Mouse (Mus musculus): ENCODE data around the gene Adcy1. TPM values are rescaled to one million over a fixed set of nuclear protein-coding genes. Genes with fewer than 3 reads are reported as not detected.

Adcy1 gene
- total RNA-seq (2014; rRNA removed) (182 TPM in 2 replicates), polyA plus RNA-seq (2015; fragmentation: Nextera tagmentation; extraction: Ambion mirVana) (14.4 and 14.9 TPM in 2 replicates)

GRCm38 (mm10) chr11:7063001-7063584, at the start of gene Adcy1:
Gene Adcy1 (plus strand): TSS chr11:7063489.
- Histone ChIP-seq H3K27me3 (ENCODE audit: insufficient read depth, low read length) (no peaks in the 10 kb centered on the region), H3K4me1 (ENCODE audit: insufficient read depth, low read length) (peaks cover 2% of the 10 kb centered on the region), H3K27ac (peak within 1 kb of the TSS; percentile 71), H3K9me3 (ENCODE audit: low read length) (no peaks in the 10 kb centered on the region), H3K4me2 (ENCODE audit: low read depth, low read length) (peak within 1 kb of the TSS; percentile 89), H3K4me3 (ENCODE audit: low read length) (peak within 1 kb of the TSS; percentile 71), H3K9ac (replicated peaks; ENCODE audit: low read length) (peak within 1 kb of the TSS; percentile 76), H3K36me3 (ENCODE audit: insufficient read depth, low read length) (no peaks in the 10 kb centered on the region)
- DNase-seq (ENCODE audit: low spot score) (peak; percentile 77), ATAC-seq (peak; percentile 50)
- under 1% methylated on average over 31 of the region's 69 CpGs for WGBS
- no peak for TF ChIP-seq CTCF (IDR thresholded peaks at IDR 0.05; ENCODE audit: low read depth)

- no peak overlapping the region for H3K27ac ChIP-seq
- peak; percentile 10 for DNase-seq (ENCODE audit: low spot score)
- WGBS: 79% methylated on average over 12 of the region's 12 CpGs
These were observed 46.4 kb upstream of the Adcy1 start for GRCm38 (mm10) chr11:7016907-7017306.

DNA sequence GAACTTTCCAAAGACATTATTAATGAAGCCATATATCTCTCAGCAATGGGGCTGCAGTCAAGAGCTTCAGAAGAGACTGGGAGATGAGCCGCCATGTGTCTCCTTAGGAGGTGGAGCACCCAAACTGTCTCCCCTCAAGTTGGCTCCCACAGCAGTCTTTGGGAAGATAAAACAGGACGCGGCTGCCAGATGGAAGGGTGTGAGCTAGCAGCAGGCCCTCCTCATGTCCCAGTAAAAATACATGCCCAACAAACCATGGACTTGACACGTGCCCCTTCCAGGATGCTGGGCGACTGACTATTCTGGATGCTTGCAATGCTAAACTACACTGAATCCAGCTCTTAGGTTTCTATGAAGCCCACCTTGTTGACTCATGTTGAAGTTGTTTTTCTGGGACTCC, 45.2 kb upstream of the Adcy1 start:
- WGBS: 78% methylated on average over 5 of the region's 5 CpGs
- ATAC-seq (no peak), DNase-seq (ENCODE audit: low spot score) (no peak)
- no peak overlapping the region for H3K4me3 ChIP-seq (ENCODE audit: low read length)
- no peak for TF ChIP-seq CTCF (IDR thresholded peaks at IDR 0.05; ENCODE audit: low read depth)
- H3K27ac ChIP-seq: no peak overlapping the region
- no peak overlapping the region for H3K9ac ChIP-seq (replicated peaks; ENCODE audit: low read length)
- no peaks in the 10 kb centered on the region for H3K36me3 ChIP-seq (ENCODE audit: insufficient read depth, low read length)
- no peaks in the 10 kb centered on the region for H3K27me3 ChIP-seq (ENCODE audit: insufficient read depth, low read length)
- H3K4me2 ChIP-seq (ENCODE audit: low read depth, low read length): no peak overlapping the region
- H3K4me1 ChIP-seq (ENCODE audit: insufficient read depth, low read length): no peaks in the 10 kb centered on the region
- no peaks in the 10 kb centered on the region for H3K9me3 ChIP-seq (ENCODE audit: low read length)

More at GRCm38 (mm10) chr11:7016907-7017306, 46.4 kb upstream of the Adcy1 start:
- Histone ChIP-seq H3K4me1 (ENCODE audit: insufficient read depth, low read length) (no peaks in the 10 kb centered on the region), H3K36me3 (ENCODE audit: insufficient read depth, low read length) (no peaks in the 10 kb centered on the region), H3K9ac (replicated peaks; ENCODE audit: low read length) (no peak overlapping the region), H3K4me3 (ENCODE audit: low read length) (no peak overlapping the region), H3K27me3 (ENCODE audit: insufficient read depth, low read length) (no peaks in the 10 kb centered on the region), H3K9me3 (ENCODE audit: low read length) (no peaks in the 10 kb centered on the region), H3K4me2 (ENCODE audit: low read depth, low read length) (no peak overlapping the region)
- TF ChIP-seq CTCF (IDR thresholded peaks at IDR 0.05; ENCODE audit: low read depth): no peak
- ATAC-seq: no peak

GRCm38 (mm10) chr11:7019006-7019525, 44.2 kb upstream of the Adcy1 start:
- H3K9me3 ChIP-seq (ENCODE audit: low read length): no peaks in the 10 kb centered on the region
- H3K27ac ChIP-seq: no peak overlapping the region
- H3K9ac ChIP-seq (replicated peaks; ENCODE audit: low read length): no peak overlapping the region
- H3K4me2 ChIP-seq (ENCODE audit: low read depth, low read length): no peak overlapping the region
- H3K36me3 ChIP-seq (ENCODE audit: insufficient read depth, low read length): no peaks in the 10 kb centered on the region
- no peaks in the 10 kb centered on the region for H3K4me1 ChIP-seq (ENCODE audit: insufficient read depth, low read length)
- H3K27me3 ChIP-seq (ENCODE audit: insufficient read depth, low read length): no peaks in the 10 kb centered on the region
- WGBS: 92% methylated on average over 7 of the region's 7 CpGs
- TF ChIP-seq CTCF (IDR thresholded peaks at IDR 0.05; ENCODE audit: low read depth): no peak
- H3K4me3 ChIP-seq (ENCODE audit: low read length): no peak overlapping the region
- ATAC-seq: no peak
- no peak for DNase-seq (ENCODE audit: low spot score)

GRCm38 (mm10) chr11:7033063-7033462, 30.2 kb upstream of the Adcy1 start:
- Histone ChIP-seq H3K4me1 (ENCODE audit: insufficient read depth, low read length) (no peaks in the 10 kb centered on the region), H3K4me2 (ENCODE audit: low read depth, low read length) (no peak overlapping the region), H3K9ac (replicated peaks; ENCODE audit: low read length) (no peak overlapping the region), H3K36me3 (ENCODE audit: insufficient read depth, low read length) (no peaks in the 10 kb centered on the region), H3K4me3 (ENCODE audit: low read length) (no peak overlapping the region), H3K27ac (no peak overlapping the region), H3K27me3 (ENCODE audit: insufficient read depth, low read length) (no peaks in the 10 kb centered on the region), H3K9me3 (ENCODE audit: low read length) (no peaks in the 10 kb centered on the region)
- TF ChIP-seq CTCF (IDR thresholded peaks at IDR 0.05; ENCODE audit: low read depth): no peak
- WGBS: 77% methylated on average over 2 of the region's 2 CpGs
- DNase-seq (ENCODE audit: low spot score) (no peak), ATAC-seq (no peak)

- WGBS: 45% methylated on average over 7 of the region's 7 CpGs
- Histone ChIP-seq H3K4me1 (ENCODE audit: insufficient read depth, low read length) (no peaks in the 10 kb centered on the region), H3K27me3 (ENCODE audit: insufficient read depth, low read length) (no peaks in the 10 kb centered on the region), H3K4me3 (ENCODE audit: low read length) (no peak overlapping the region), H3K27ac (no peak overlapping the region), H3K36me3 (ENCODE audit: insufficient read depth, low read length) (no peaks in the 10 kb centered on the region), H3K9me3 (ENCODE audit: low read length) (no peaks in the 10 kb centered on the region), H3K4me2 (ENCODE audit: low read depth, low read length) (no peak overlapping the region), H3K9ac (replicated peaks; ENCODE audit: low read length) (no peak overlapping the region)
- no peak for ATAC-seq
- no peak for DNase-seq (ENCODE audit: low spot score)
- no peak for TF ChIP-seq CTCF (IDR thresholded peaks at IDR 0.05; ENCODE audit: low read depth)
These were observed 23.6 kb upstream of the Adcy1 start for GRCm38 (mm10) chr11:7039722-7040121.

DNA sequence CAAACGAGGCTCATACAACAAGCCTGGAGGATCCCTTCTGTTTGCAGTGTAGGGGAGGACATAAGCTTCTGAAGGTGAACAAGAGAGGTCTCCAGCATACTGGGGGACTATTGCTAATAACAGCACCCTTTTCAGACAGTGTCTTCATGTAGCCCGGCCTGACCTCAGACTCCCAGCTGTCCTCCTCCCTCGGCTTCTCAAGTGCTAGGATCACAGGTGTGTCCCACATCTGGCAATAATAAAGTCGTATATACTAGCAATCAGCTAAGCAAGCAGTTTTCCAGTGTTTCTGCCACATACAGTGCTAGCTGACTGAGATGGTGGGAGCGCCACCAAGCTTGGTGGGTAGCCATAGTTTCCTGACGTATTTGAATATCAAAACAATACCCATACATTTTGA, 22.5 kb upstream of the Adcy1 start:
- no peak overlapping the region for H3K9ac ChIP-seq (replicated peaks; ENCODE audit: low read length)
- no peaks in the 10 kb centered on the region for H3K9me3 ChIP-seq (ENCODE audit: low read length)
- no peaks in the 10 kb centered on the region for H3K4me1 ChIP-seq (ENCODE audit: insufficient read depth, low read length)
- H3K27ac ChIP-seq: no peak overlapping the region
- H3K36me3 ChIP-seq (ENCODE audit: insufficient read depth, low read length): no peaks in the 10 kb centered on the region
- ATAC-seq: no peak
- H3K4me2 ChIP-seq (ENCODE audit: low read depth, low read length): no peak overlapping the region
- no peak for TF ChIP-seq CTCF (IDR thresholded peaks at IDR 0.05; ENCODE audit: low read depth)
- WGBS: 77% methylated on average over 6 of the region's 6 CpGs
- no peak for DNase-seq (ENCODE audit: low spot score)
- no peak overlapping the region for H3K4me3 ChIP-seq (ENCODE audit: low read length)
- no peaks in the 10 kb centered on the region for H3K27me3 ChIP-seq (ENCODE audit: insufficient read depth, low read length)

All from hindbrain, postnatal 0 days (tissue).